Mouse (Mus musculus): Measurements from ENCODE around the gene Oca2. TPM values are rescaled to one million over a fixed set of nuclear protein-coding genes. Genes with fewer than 3 reads are reported as not detected.

Oca2 gene
- polyA plus RNA-seq, 2 experiments: not detected

GRCm38 (mm10) chr7:56203286-56203685, 36.3 kb upstream of the Oca2 start:
- H3K27me3 ChIP-seq (ENCODE audit: control insufficient read depth, insufficient read depth, low read length): no peaks in the 10 kb centered on the region
- no peak overlapping the region for H3K27ac ChIP-seq
- DNase-seq (ENCODE audit: low read depth in 3 of 3, low spot score in 3 of 3) (no peak), ATAC-seq (ENCODE audit: insufficient read depth) (no peak)
- WGBS (ENCODE audit: insufficient replicate concordance): 83% methylated on average over 2 of the region's 2 CpGs
- H3K36me3 ChIP-seq (replicated peaks; ENCODE audit: control insufficient read depth, insufficient read depth, low read depth): peaks cover 32% of the 10 kb centered on the region
- H3K4me1 ChIP-seq (replicated peaks; ENCODE audit: control insufficient read depth in 2 of 2, insufficient read depth in 2 of 2, low read length in 1 of 2): no peaks in the 10 kb centered on the region
- no peak overlapping the region for H3K9ac ChIP-seq (replicated peaks)
- TF ChIP-seq EP300 (IDR thresholded peaks at IDR 0.05; ENCODE audit: low read depth) (no peak), CTCF (IDR thresholded peaks at IDR 0.05; ENCODE audit: low read depth) (no peak)
- H3K9me3 ChIP-seq (ENCODE audit: control insufficient read depth, low read length): no peaks in the 10 kb centered on the region
- H3K4me3 ChIP-seq (ENCODE audit: insufficient read depth in 1 of 2, low read depth in 2 of 2, low read length in 2 of 2): no peak overlapping the region
- H3K4me2 ChIP-seq (ENCODE audit: low read depth): no peak overlapping the region

DNA sequence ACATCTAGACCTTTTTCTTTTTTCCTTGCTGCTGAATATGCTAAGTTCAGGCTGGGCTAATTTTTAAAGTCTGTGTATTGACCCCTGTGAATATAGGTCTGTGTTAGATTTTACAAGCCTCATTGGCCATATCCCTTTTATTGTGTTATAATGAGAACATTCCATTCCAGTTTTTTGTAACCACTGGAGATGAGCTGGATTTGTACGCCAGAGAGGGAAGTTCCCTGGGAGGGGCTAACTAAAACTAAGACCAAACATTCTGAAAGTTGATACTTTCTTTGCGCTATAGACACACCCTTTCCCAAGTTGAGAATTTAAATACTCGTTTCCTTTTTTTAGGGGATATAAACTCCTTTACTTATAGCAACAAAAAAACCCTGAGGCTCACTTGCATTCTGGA, 34.7 kb upstream of the Oca2 start:
- DNase-seq (ENCODE audit: low read depth in 3 of 3, low spot score in 3 of 3): no peak
- Histone ChIP-seq H3K9ac (replicated peaks) (no peak overlapping the region), H3K36me3 (replicated peaks; ENCODE audit: control insufficient read depth, insufficient read depth, low read depth) (peaks cover 35% of the 10 kb centered on the region), H3K27me3 (ENCODE audit: control insufficient read depth, insufficient read depth, low read length) (no peaks in the 10 kb centered on the region), H3K4me1 (replicated peaks; ENCODE audit: control insufficient read depth in 2 of 2, insufficient read depth in 2 of 2, low read length in 1 of 2) (no peaks in the 10 kb centered on the region), H3K27ac (no peak overlapping the region), H3K4me3 (ENCODE audit: insufficient read depth in 1 of 2, low read depth in 2 of 2, low read length in 2 of 2) (no peak overlapping the region), H3K9me3 (ENCODE audit: control insufficient read depth, low read length) (no peaks in the 10 kb centered on the region), H3K4me2 (ENCODE audit: low read depth) (no peak overlapping the region)
- WGBS (ENCODE audit: insufficient replicate concordance): 80% methylated on average over 3 of the region's 3 CpGs
- TF ChIP-seq CTCF (IDR thresholded peaks at IDR 0.05; ENCODE audit: low read depth) (no peak), EP300 (IDR thresholded peaks at IDR 0.05; ENCODE audit: low read depth) (no peak)
- no peak for ATAC-seq (ENCODE audit: insufficient read depth)

DNA sequence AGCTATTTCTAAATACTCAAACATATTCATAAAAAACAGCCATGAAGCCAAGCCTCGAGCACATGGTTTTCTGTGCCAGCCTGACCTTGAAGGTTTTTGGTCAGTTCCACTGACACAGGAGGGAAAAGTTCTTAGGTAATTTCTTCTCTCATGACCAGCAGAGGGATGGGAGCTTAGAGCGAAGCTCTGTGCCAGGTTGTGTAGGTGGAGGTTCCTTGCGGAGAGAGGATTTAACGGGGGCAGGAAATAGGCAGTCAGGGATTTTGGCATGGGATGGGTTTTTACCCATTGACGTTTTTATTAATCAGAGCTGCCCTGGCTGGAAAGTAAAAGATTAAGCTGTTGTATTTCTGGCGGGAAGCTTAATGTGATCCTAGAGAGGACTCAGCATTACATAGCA, 18.7 kb upstream of the Oca2 start:
- H3K4me1 ChIP-seq (replicated peaks; ENCODE audit: control insufficient read depth in 2 of 2, insufficient read depth in 2 of 2, low read length in 1 of 2): no peaks in the 10 kb centered on the region
- H3K27ac ChIP-seq: no peak overlapping the region
- WGBS (ENCODE audit: insufficient replicate concordance): 82% methylated on average over 6 of the region's 6 CpGs
- H3K27me3 ChIP-seq (ENCODE audit: control insufficient read depth, insufficient read depth, low read length): no peaks in the 10 kb centered on the region
- H3K9me3 ChIP-seq (ENCODE audit: control insufficient read depth, low read length): no peaks in the 10 kb centered on the region
- ATAC-seq (ENCODE audit: insufficient read depth) (no peak), DNase-seq (ENCODE audit: low read depth in 3 of 3, low spot score in 3 of 3) (no peak)
- no peak for TF ChIP-seq CTCF (IDR thresholded peaks at IDR 0.05; ENCODE audit: low read depth)
- TF ChIP-seq EP300 (IDR thresholded peaks at IDR 0.05; ENCODE audit: low read depth): no peak
- peaks cover 48% of the 10 kb centered on the region for H3K36me3 ChIP-seq (replicated peaks; ENCODE audit: control insufficient read depth, insufficient read depth, low read depth)
- H3K9ac ChIP-seq (replicated peaks): no peak overlapping the region
- no peak overlapping the region for H3K4me3 ChIP-seq (ENCODE audit: insufficient read depth in 1 of 2, low read depth in 2 of 2, low read length in 2 of 2)
- H3K4me2 ChIP-seq (ENCODE audit: low read depth): no peak overlapping the region

DNA sequence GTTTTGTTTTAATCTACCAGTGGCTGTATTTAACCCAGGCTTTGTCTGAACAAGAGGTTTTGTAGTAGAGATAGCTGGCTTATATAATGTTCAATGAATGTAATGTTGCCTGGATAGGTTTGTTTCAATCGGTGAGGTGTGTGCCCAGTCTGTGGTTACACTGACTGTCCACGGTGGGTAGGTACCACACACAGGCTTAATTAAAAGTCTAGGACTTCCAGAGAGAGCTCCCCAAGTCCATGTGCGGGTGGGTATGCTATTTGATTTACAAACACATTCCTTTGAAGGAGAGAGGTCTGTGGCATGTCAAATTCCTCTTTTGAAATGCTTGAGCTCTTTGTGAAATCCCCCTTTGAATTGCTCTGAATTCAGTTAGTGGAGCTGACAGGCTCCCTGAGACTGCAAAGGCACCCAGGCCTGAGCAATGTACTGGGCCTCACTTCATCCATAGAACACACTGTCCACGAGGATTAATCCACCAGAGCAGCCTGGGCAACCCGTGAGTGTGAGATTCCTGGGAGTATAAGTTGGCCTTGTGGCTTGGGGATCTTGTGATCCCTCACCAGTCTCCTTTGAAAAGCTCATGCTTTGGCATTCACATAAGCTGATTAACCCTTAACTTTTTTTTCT, 3.7 kb upstream of the Oca2 start:
- Histone ChIP-seq H3K27me3 (ENCODE audit: control insufficient read depth, insufficient read depth, low read length) (no peaks in the 10 kb centered on the region), H3K4me2 (ENCODE audit: low read depth) (no peak overlapping the region), H3K4me3 (ENCODE audit: insufficient read depth in 1 of 2, low read depth in 2 of 2, low read length in 2 of 2) (no peak overlapping the region), H3K27ac (no peak overlapping the region), H3K9ac (replicated peaks) (no peak overlapping the region), H3K9me3 (ENCODE audit: control insufficient read depth, low read length) (no peaks in the 10 kb centered on the region), H3K36me3 (replicated peaks; ENCODE audit: control insufficient read depth, insufficient read depth, low read depth) (peaks cover 3% of the 10 kb centered on the region), H3K4me1 (replicated peaks; ENCODE audit: control insufficient read depth in 2 of 2, insufficient read depth in 2 of 2, low read length in 1 of 2) (no peaks in the 10 kb centered on the region)
- ATAC-seq (ENCODE audit: insufficient read depth) (no peak), DNase-seq (ENCODE audit: low read depth in 3 of 3, low spot score in 3 of 3) (no peak)
- TF ChIP-seq CTCF (IDR thresholded peaks at IDR 0.05; ENCODE audit: low read depth): no peak
- TF ChIP-seq EP300 (IDR thresholded peaks at IDR 0.05; ENCODE audit: low read depth): no peak
- 47% methylated on average over 5 of the region's 5 CpGs for WGBS (ENCODE audit: insufficient replicate concordance)

GRCm38 (mm10) chr7:56236617-56237016, 2.9 kb upstream of the Oca2 start:
- Histone ChIP-seq H3K4me2 (ENCODE audit: low read depth) (no peak overlapping the region), H3K4me1 (replicated peaks; ENCODE audit: control insufficient read depth in 2 of 2, insufficient read depth in 2 of 2, low read length in 1 of 2) (no peaks in the 10 kb centered on the region), H3K36me3 (replicated peaks; ENCODE audit: control insufficient read depth, insufficient read depth, low read depth) (no peaks in the 10 kb centered on the region), H3K4me3 (ENCODE audit: insufficient read depth in 1 of 2, low read depth in 2 of 2, low read length in 2 of 2) (no peak overlapping the region), H3K9ac (replicated peaks) (no peak overlapping the region), H3K27me3 (ENCODE audit: control insufficient read depth, insufficient read depth, low read length) (no peaks in the 10 kb centered on the region), H3K9me3 (ENCODE audit: control insufficient read depth, low read length) (no peaks in the 10 kb centered on the region), H3K27ac (no peak overlapping the region)
- no peak for DNase-seq (ENCODE audit: low read depth in 3 of 3, low spot score in 3 of 3)
- no peak for TF ChIP-seq EP300 (IDR thresholded peaks at IDR 0.05; ENCODE audit: low read depth)
- no peak for TF ChIP-seq CTCF (IDR thresholded peaks at IDR 0.05; ENCODE audit: low read depth)
- ATAC-seq (ENCODE audit: insufficient read depth): no peak
- 54% methylated on average over 3 of the region's 3 CpGs for WGBS (ENCODE audit: insufficient replicate concordance)

All from liver, embryonic 14.5 days (tissue).